Mouse (Mus musculus): Measurements from ENCODE around the gene Angpt4. TPM values are rescaled to one million over a fixed set of nuclear protein-coding genes. Genes with fewer than 3 reads are reported as not detected.

Angpt4 gene
- polyA plus RNA-seq, 1 experiment from 2014 or later = 0.05 TPM

- peaks cover 22% of the 10 kb centered on the region for H3K27me3 ChIP-seq (replicated peaks)
- no peak overlapping the region for H3K27ac ChIP-seq (replicated peaks)
- 0 out of 2 replicates have a peak, but pooled peaks cover 1% of the 10 kb centered on the region for H3K4me1 ChIP-seq
- WGBS = 59% methylated on average over 7 of the region's 7 CpGs
- no peak for ATAC-seq (ENCODE audit: extremely low read depth, insufficient number of reproducible peaks, low FRiP score, low TSS enrichment)
- no peak overlapping the region for H3K9ac ChIP-seq
- H3K4me3 ChIP-seq = no peak overlapping the region
- H3K36me3 ChIP-seq = no peaks in the 10 kb centered on the region
- no peaks in the 10 kb centered on the region for H3K9me3 ChIP-seq
- no peak overlapping the region for H3K4me2 ChIP-seq
Observed at GRCm38 (mm10) chr2:151985426-151986172, 74.6 kb downstream of the Angpt4 start.

- Histone ChIP-seq H3K4me1 (no peaks in the 10 kb centered on the region), H3K9ac (no peak overlapping the region), H3K4me2 (no peak overlapping the region), H3K27me3 (replicated peaks) (peaks cover 36% of the 10 kb centered on the region), H3K4me3 (no peak overlapping the region), H3K36me3 (no peaks in the 10 kb centered on the region), H3K27ac (replicated peaks) (no peak overlapping the region), H3K9me3 (no peaks in the 10 kb centered on the region)
- WGBS = 70% methylated on average over 8 of the region's 8 CpGs
- ATAC-seq (ENCODE audit: extremely low read depth, insufficient number of reproducible peaks, low FRiP score, low TSS enrichment) = no peak
Observed at GRCm38 (mm10) chr2:151986958-151987357, 75.9 kb downstream of the Angpt4 start.

GRCm38 (mm10) chr2:151988978-151989377, 78.0 kb downstream of the Angpt4 start:
- ATAC-seq (ENCODE audit: extremely low read depth, insufficient number of reproducible peaks, low FRiP score, low TSS enrichment) = no peak
- Histone ChIP-seq H3K36me3 (no peaks in the 10 kb centered on the region), H3K27me3 (replicated peaks) (peaks cover 54% of the 10 kb centered on the region), H3K4me2 (no peak overlapping the region), H3K4me3 (no peak overlapping the region), H3K4me1 (no peaks in the 10 kb centered on the region), H3K9me3 (no peaks in the 10 kb centered on the region), H3K27ac (replicated peaks) (no peak overlapping the region), H3K9ac (no peak overlapping the region)
- WGBS = 53% methylated on average over 2 of the region's 2 CpGs

- no peak overlapping the region for H3K4me3 ChIP-seq
Observed at GRCm38 (mm10) chr2:151990985-151991394, 80.0 kb downstream of the Angpt4 start.

GRCm38 (mm10) chr2:151991446-151991845, 80.4 kb downstream of the Angpt4 start:
- H3K27ac ChIP-seq (replicated peaks) = no peak overlapping the region
- peaks cover 12% of the 10 kb centered on the region for H3K4me1 ChIP-seq
- H3K4me2 ChIP-seq = no peak overlapping the region
- no peak overlapping the region for H3K4me3 ChIP-seq
- H3K36me3 ChIP-seq = no peaks in the 10 kb centered on the region
- WGBS = 25% methylated on average over 5 of the region's 5 CpGs
- H3K27me3 ChIP-seq (replicated peaks) = peaks cover 78% of the 10 kb centered on the region
- H3K9me3 ChIP-seq = no peaks in the 10 kb centered on the region
- H3K9ac ChIP-seq = no peak overlapping the region
- ATAC-seq (ENCODE audit: extremely low read depth, insufficient number of reproducible peaks, low FRiP score, low TSS enrichment) = no peak

More at GRCm38 (mm10) chr2:151990985-151991394, 80.0 kb downstream of the Angpt4 start:
- Histone ChIP-seq H3K4me1 (0 out of 2 replicates have a peak, but pooled peaks cover 8% of the 10 kb centered on the region), H3K9ac (no peak overlapping the region), H3K27ac (replicated peaks) (no peak overlapping the region), H3K27me3 (replicated peaks) (peaks cover 73% of the 10 kb centered on the region), H3K9me3 (no peaks in the 10 kb centered on the region), H3K4me2 (no peak overlapping the region), H3K36me3 (no peaks in the 10 kb centered on the region)
- WGBS = 50% methylated on average over 1 of the region's 1 CpGs
- ATAC-seq (ENCODE audit: extremely low read depth, insufficient number of reproducible peaks, low FRiP score, low TSS enrichment) = no peak

- WGBS = 9% methylated on average over 22 of the region's 22 CpGs
Observed at GRCm38 (mm10) chr2:151994350-151995122, 83.5 kb downstream of the Angpt4 start.

More at GRCm38 (mm10) chr2:151994350-151995122, 83.5 kb downstream of the Angpt4 start:
- Histone ChIP-seq H3K27ac (replicated peaks) (no peak overlapping the region), H3K9me3 (no peaks in the 10 kb centered on the region), H3K27me3 (replicated peaks) (peaks cover 88% of the 10 kb centered on the region), H3K4me1 (peaks cover 25% of the 10 kb centered on the region), H3K4me3 (peak overlapping the region; percentile 31; the same call in 1 of the 2 replicates), H3K4me2 (peak overlapping the region; percentile 63), H3K36me3 (no peaks in the 10 kb centered on the region), H3K9ac (no peak overlapping the region)
- ATAC-seq (ENCODE audit: extremely low read depth, insufficient number of reproducible peaks, low FRiP score, low TSS enrichment) = no peak

MicroRNA genes within 50 kb of the gene (microRNA counts, 519-probe panel; counts per million panel counts)
- microRNA mmu-miR-1953 = 209 counts per million, percentile 61 among the panel's probes with 10 or more counts

Small RNA genes lying within 50 kb of the gene (microRNA-seq; reads per million reads assigned to microRNA genes)
- gene Mir1953 = not detected

Other genes with a start within 250 kb of the Angpt4 start
- not detected in 2 replicates for gene Rad21l, start 242.7 kb upstream of the Angpt4 start, polyA plus RNA-seq (2015; fragmentation: Nextera tagmentation; extraction: Ambion mirVana)
- gene Tmem74b, start 209.2 kb upstream of the Angpt4 start, polyA plus RNA-seq (2015; fragmentation: Nextera tagmentation; extraction: Ambion mirVana) = 1.8 and 3.1 TPM in 2 replicates
- 27.9 and 28.0 TPM in 2 replicates for gene Psmf1, start 167.0 kb upstream of the Angpt4 start, polyA plus RNA-seq (2015; fragmentation: Nextera tagmentation; extraction: Ambion mirVana)
- gene Rspo4, start 68.3 kb upstream of the Angpt4 start, polyA plus RNA-seq (2015; fragmentation: Nextera tagmentation; extraction: Ambion mirVana) = not detected in 2 replicates
- 9.3 and 10.2 TPM in 2 replicates for gene Fam110a, start 69.0 kb downstream of the Angpt4 start, polyA plus RNA-seq (2015; fragmentation: Nextera tagmentation; extraction: Ambion mirVana)
- 0.17 and 0.25 TPM in 2 replicates for gene Slc52a3, start 85.3 kb downstream of the Angpt4 start, polyA plus RNA-seq (2015; fragmentation: Nextera tagmentation; extraction: Ambion mirVana)
- gene Scrt2, start 170.3 kb downstream of the Angpt4 start, polyA plus RNA-seq (2015; fragmentation: Nextera tagmentation; extraction: Ambion mirVana) = 0.04 TPM in 1 of 2 replicates, not detected in the other
- gene Srxn1, start 194.3 kb downstream of the Angpt4 start, polyA plus RNA-seq (2015; fragmentation: Nextera tagmentation; extraction: Ambion mirVana) = 7.4 and 7.7 TPM in 2 replicates
- gene Tcf15, start 232.4 kb downstream of the Angpt4 start, polyA plus RNA-seq (2015; fragmentation: Nextera tagmentation; extraction: Ambion mirVana) = 9.2 and 9.4 TPM in 2 replicates